Mouse (Mus musculus) heart, embryonic 14.5 days (tissue): ENCODE data around the gene Tbcel. TPM values are rescaled to one million over a fixed set of nuclear protein-coding genes. Genes with fewer than 3 reads are reported as not detected.

Experiments used
- ATAC-seq: fragments of 200-750 bp; cut with Nextera tagmentation; 2 replicates; pipeline ENCODE4 v1.8.0; 2017; ENCODE audit warnings: low read depth, moderate TSS enrichment; ENCODE audit not compliant: insufficient number of reproducible peaks, insufficient read depth, low FRiP score
- H3K27ac ChIP-seq, 2 experiments: fragments of 200-500 bp in 1 of 2; fragments of 300-500 bp in 1 of 2; sonication (generic) in 1 of 2; replicated peaks in 1 of 2; 2 replicates each; pipeline ENCODE4 v1.5.1; 2012 to 2014; ENCODE audit warnings: low read depth in 2 of 2, low read length in 2 of 2, control low read depth in 1 of 2, mild to moderate bottlenecking in 1 of 2, mixed read lengths in 1 of 2; ENCODE audit not compliant: control insufficient read depth in 1 of 2, insufficient read depth in 1 of 2
- H3K27me3 ChIP-seq: fragments of 300-500 bp; sonication (generic); 2 replicates; pipeline ENCODE4 v1.6.1; 2014; ENCODE audit warnings: mild to moderate bottlenecking, low read length, control low read depth; ENCODE audit not compliant: control insufficient read depth, insufficient read depth
- H3K36me3 ChIP-seq: fragments of 300-500 bp; sonication (generic); 2 replicates; pipeline ENCODE4 v1.6.1; 2014; ENCODE audit warnings: mild to moderate bottlenecking, control low read depth, low read length, mixed read lengths; ENCODE audit not compliant: control insufficient read depth, insufficient read depth
- H3K4me1 ChIP-seq, 2 experiments: fragments of 200-500 bp in 1 of 2; fragments of 300-500 bp in 1 of 2; sonication (generic) in 1 of 2; 2 replicates each; pipeline ENCODE4 v1.6.1; 2012 to 2014; ENCODE audit warnings: low read length in 2 of 2, control low read depth in 1 of 2, mixed read lengths in 1 of 2; ENCODE audit not compliant: control insufficient read depth in 2 of 2, insufficient read depth in 2 of 2
- H3K4me2 ChIP-seq: fragments of 300-500 bp; sonication (generic); 2 replicates; pipeline ENCODE4 v1.6.1; 2014; ENCODE audit warnings: mild to moderate bottlenecking, low read length
- H3K4me3 ChIP-seq, 2 experiments: fragments of 200-500 bp in 1 of 2; fragments of 300-500 bp in 1 of 2; sonication (generic) in 1 of 2; 2 replicates each; pipeline ENCODE4 v1.5.1; 2012 to 2014; ENCODE audit warnings: low read length in 2 of 2, mild to moderate bottlenecking in 2 of 2, control low read depth in 1 of 2, low read depth in 1 of 2, moderate library complexity in 1 of 2; ENCODE audit not compliant: control insufficient read depth in 1 of 2, insufficient read depth in 1 of 2
- H3K9ac ChIP-seq: fragments of 300-500 bp; sonication (generic); 2 replicates; pipeline ENCODE4 v1.6.1; 2014; ENCODE audit warnings: mild to moderate bottlenecking, low read length
- H3K9me3 ChIP-seq: fragments of 300-500 bp; sonication (generic); 2 replicates; pipeline ENCODE4 v1.6.1; 2016; ENCODE audit warnings: low read length, control low read depth; ENCODE audit not compliant: control insufficient read depth
- WGBS: fragments of 180-500 bp; shearing (Covaris S2); extraction: QIAGEN DNeasy Blood & Tissue Kit; methylation state at CpG from one replicate; pipeline ENCODE4 v1.1.7; 2014; 5-methylcytosine and 5-hydroxymethylcytosine counted together
- polyA plus RNA-seq: library from polyadenylated mRNA; unstranded; fragments of >200 nt; fragmentation: Nextera tagmentation; extraction: Ambion mirVana; gene quantifications from 2 replicates; pipeline ENCODE4 v1.2.1, GENCODE M21; 2014

Gene Tbcel
- polyA plus RNA-seq, 1 experiment from 2014 or later = 3.8 TPM

DNA sequence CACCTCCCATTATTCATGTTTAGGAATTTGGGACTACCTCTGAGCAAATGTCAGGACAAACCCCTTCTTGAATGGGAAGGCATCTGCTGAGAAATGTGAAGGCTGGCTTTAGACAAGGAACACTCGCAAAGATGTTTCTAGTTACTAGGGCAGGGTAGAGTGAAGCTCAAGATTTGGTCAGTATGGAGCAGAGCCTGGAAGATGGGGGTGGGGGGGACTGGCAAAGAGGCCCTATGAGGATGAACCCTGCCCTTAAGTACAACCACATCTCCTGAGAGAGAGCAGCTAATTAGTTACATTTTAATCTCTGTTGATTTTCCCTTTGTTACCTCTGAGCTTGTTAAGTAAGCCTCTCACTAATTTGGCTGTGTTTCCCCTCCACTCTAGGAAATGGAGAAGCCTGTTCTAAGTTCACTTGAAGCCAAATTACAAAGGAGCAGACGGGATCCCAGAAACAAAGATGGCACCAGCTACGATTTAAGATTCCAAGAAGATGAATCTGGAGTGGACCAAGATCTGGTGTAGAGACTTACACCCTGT lies 2.6 kb downstream of the Tbcel start:
- H3K9ac ChIP-seq = no peak overlapping the region
- ATAC-seq = no peak
- no peak overlapping the region for H3K4me2 ChIP-seq
- no peak overlapping the region for H3K4me3 ChIP-seq
- H3K27me3 ChIP-seq = no peaks in the 10 kb centered on the region
- H3K4me1 ChIP-seq = no peaks in the 10 kb centered on the region
- no peak overlapping the region for H3K27ac ChIP-seq
- no peaks in the 10 kb centered on the region for H3K9me3 ChIP-seq
- 83% methylated on average over 3 of the region's 3 CpGs for WGBS
- no peaks in the 10 kb centered on the region for H3K36me3 ChIP-seq

- no peak overlapping the region for H3K4me2 ChIP-seq
- WGBS = 83% methylated on average over 11 of the region's 11 CpGs
Observed at GRCm38 (mm10) chr9:42504559-42504958, 3.0 kb downstream of the Tbcel start.

GRCm38 (mm10) chr9:42503709-42504108 lies 3.9 kb downstream of the Tbcel start:
- ATAC-seq = no peak
- Histone ChIP-seq H3K9me3 (no peaks in the 10 kb centered on the region), H3K4me3 (no peak overlapping the region), H3K27ac (no peak overlapping the region), H3K27me3 (no peaks in the 10 kb centered on the region), H3K4me2 (no peak overlapping the region), H3K36me3 (no peaks in the 10 kb centered on the region), H3K4me1 (no peaks in the 10 kb centered on the region), H3K9ac (no peak overlapping the region)
- 80% methylated on average over 4 of the region's 4 CpGs for WGBS

More at GRCm38 (mm10) chr9:42504559-42504958, 3.0 kb downstream of the Tbcel start:
- Histone ChIP-seq H3K4me3 (no peak overlapping the region), H3K9me3 (no peaks in the 10 kb centered on the region), H3K4me1 (no peaks in the 10 kb centered on the region), H3K27me3 (no peaks in the 10 kb centered on the region), H3K36me3 (no peaks in the 10 kb centered on the region), H3K27ac (no peak overlapping the region), H3K9ac (no peak overlapping the region)
- no peak for ATAC-seq

DNA sequence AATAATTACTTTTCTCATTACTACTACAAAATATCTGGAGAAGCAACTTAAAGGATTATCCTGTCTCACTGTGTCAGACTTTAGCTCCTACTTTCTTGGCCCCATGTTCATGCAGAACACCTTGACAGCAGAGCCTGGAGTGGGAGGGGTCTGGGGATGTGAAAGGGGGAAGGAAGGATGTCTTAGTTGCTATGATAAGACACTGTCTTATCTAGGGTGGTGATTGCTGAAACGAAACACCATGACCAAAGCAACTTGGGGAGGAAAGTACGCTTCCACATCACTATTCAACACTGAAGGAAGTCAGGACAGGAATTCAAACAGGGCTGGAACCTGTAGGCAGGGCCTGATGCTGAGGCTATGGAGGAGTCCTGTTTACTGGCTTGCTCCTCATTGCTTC lies 11.3 kb downstream of the Tbcel start:
- 48% methylated on average over 2 of the region's 2 CpGs for WGBS
- H3K27me3 ChIP-seq = no peaks in the 10 kb centered on the region; the same call in 1 of the 2 replicates
- H3K4me1 ChIP-seq = no peaks in the 10 kb centered on the region
- no peak overlapping the region for H3K4me3 ChIP-seq
- H3K4me2 ChIP-seq = no peak overlapping the region
- no peaks in the 10 kb centered on the region for H3K36me3 ChIP-seq
- ATAC-seq = no peak
- H3K9me3 ChIP-seq = 0 out of 2 replicates have a peak, but pooled peaks cover 7% of the 10 kb centered on the region
- no peak overlapping the region for H3K9ac ChIP-seq
- no peak overlapping the region for H3K27ac ChIP-seq

GRCm38 (mm10) chr9:42491780-42492179 lies 15.8 kb downstream of the Tbcel start:
- no peak for ATAC-seq
- Histone ChIP-seq H3K27ac (no peak overlapping the region), H3K27me3 (no peaks in the 10 kb centered on the region), H3K9ac (no peak overlapping the region), H3K4me3 (no peak overlapping the region), H3K4me2 (no peak overlapping the region), H3K4me1 (no peaks in the 10 kb centered on the region), H3K36me3 (no peaks in the 10 kb centered on the region), H3K9me3 (0 out of 2 replicates have a peak, but pooled peaks cover 6% of the 10 kb centered on the region)
- 78% methylated on average over 9 of the region's 9 CpGs for WGBS

DNA sequence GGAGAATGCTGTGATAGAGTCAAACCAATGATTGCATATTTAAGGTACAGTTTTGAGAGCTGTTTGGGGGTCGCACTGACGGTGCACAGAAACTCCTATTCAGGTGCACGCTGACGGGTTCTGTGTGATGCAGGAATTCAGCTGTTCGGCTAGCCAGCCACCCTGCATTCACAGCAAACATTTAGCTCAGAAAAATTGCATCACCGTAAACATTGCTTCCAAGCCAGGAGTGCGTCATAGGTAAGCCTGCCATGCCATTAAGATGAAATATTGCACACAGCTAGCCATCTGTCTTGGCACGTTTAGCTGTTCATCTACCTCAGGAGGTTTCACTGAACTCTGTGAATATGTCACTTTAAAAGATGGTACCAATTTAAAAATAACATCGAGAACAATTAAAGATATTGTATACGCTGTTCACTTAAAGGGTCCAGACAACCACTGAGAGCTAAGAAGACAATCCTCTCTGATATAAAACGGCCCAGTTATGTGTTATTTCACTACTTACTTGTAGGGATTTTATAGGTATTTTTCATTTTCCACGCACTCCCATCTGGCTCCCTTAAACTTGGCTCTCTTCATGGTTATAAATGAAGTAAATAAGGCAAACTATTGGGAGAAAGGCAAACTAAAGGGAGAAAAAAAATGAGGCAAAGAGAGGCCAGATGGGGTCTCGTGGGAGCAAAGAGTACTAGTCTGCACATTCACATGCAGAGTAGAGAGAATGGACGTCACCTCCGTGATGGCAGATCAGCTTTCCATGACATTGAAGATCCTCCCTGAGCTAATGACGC lies 16.8 kb downstream of the Tbcel start:
- no peak for ATAC-seq
- H3K4me3 ChIP-seq = no peak overlapping the region
- 82% methylated on average over 16 of the region's 16 CpGs for WGBS
- no peak overlapping the region for H3K9ac ChIP-seq
- H3K4me1 ChIP-seq = no peaks in the 10 kb centered on the region
- no peaks in the 10 kb centered on the region for H3K9me3 ChIP-seq
- no peak overlapping the region for H3K4me2 ChIP-seq
- no peaks in the 10 kb centered on the region for H3K27me3 ChIP-seq
- H3K36me3 ChIP-seq = no peaks in the 10 kb centered on the region
- no peak overlapping the region for H3K27ac ChIP-seq

DNA sequence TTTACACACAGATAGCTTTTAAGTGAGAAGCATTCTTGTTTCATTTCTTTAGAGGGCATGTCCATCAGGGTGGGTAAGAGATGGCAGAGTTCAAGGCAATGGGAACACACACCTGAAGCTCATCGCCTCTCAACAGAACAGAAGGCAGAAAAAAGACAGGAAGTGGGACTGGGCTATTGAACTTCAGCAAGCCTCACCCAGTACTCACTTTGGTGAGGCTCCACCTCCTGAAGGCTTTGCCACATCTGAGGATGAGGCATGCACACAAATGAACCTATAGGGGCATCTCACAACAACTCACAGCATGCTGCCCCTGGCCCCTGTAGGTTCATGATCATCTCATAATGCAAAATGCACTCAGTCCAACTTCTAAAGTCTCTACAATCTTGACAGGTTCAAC lies 19.5 kb downstream of the Tbcel start:
- WGBS = 86% methylated on average over 1 of the region's 1 CpGs
- H3K9me3 ChIP-seq = no peaks in the 10 kb centered on the region
- H3K27ac ChIP-seq = no peak overlapping the region
- no peak overlapping the region for H3K4me3 ChIP-seq
- no peaks in the 10 kb centered on the region for H3K4me1 ChIP-seq
- no peaks in the 10 kb centered on the region for H3K36me3 ChIP-seq
- ATAC-seq = no peak
- H3K27me3 ChIP-seq = no peaks in the 10 kb centered on the region
- H3K9ac ChIP-seq = no peak overlapping the region
- no peak overlapping the region for H3K4me2 ChIP-seq
